Mouse (Mus musculus) induced T-regulatory cell, adult 2 months (primary cell): ENCODE measurements around the gene Slc25a17.
A peak's percentile ranks its signal among the peaks of the same experiment; 100 is the strongest.

Source experiments
- DNase-seq: peaks from one replicate; pipeline ENCODE4 v3.0.0-alpha.2; 2012; ENCODE audit warnings: low read depth

Gene Slc25a17

GRCm38 (mm10) chr15:81360345-81361021 is at the start of gene Slc25a17:
Gene Slc25a17 (minus strand): TSS chr15:81360812.
- peak; percentile 98 for DNase-seq

GRCm38 (mm10) chr15:81408199-81408598 is 47.6 kb upstream of the Slc25a17 start, which contains the start of gene Dnajb7:
Gene Dnajb7 (minus strand): TSS chr15:81408299.
- no peak for DNase-seq

GRCm38 (mm10) chr15:81405008-81405407 is 44.4 kb upstream of the Slc25a17 start:
- no peak for DNase-seq

- DNase-seq = peak; percentile 98
Measured at GRCm38 (mm10) chr15:81399638-81400315, 39.2 kb upstream of the Slc25a17 start, which contains the start of the genes St13 and Xpnpep3. Gene St13 (minus strand): TSS chr15:81400077. Gene Xpnpep3 (plus strand): TSS chr15:81400138.

GRCm38 (mm10) chr15:81399297-81399637 is 38.7 kb upstream of the Slc25a17 start:
- no peak for DNase-seq

GRCm38 (mm10) chr15:81398189-81398588 is 37.6 kb upstream of the Slc25a17 start:
- DNase-seq = no peak

GRCm38 (mm10) chr15:81394211-81394915 is 33.8 kb upstream of the Slc25a17 start:
- DNase-seq = no peak

- DNase-seq = peak; percentile 42
Measured at GRCm38 (mm10) chr15:81392997-81393396, 32.4 kb upstream of the Slc25a17 start.

GRCm38 (mm10) chr15:81386327-81386726 is 25.7 kb upstream of the Slc25a17 start:
- DNase-seq = no peak

- no peak for DNase-seq
Measured at GRCm38 (mm10) chr15:81378845-81379244, 18.2 kb upstream of the Slc25a17 start.

- no peak for DNase-seq
Measured at GRCm38 (mm10) chr15:81374621-81375020, 14.0 kb upstream of the Slc25a17 start.

GRCm38 (mm10) chr15:81370356-81370755 is 9.7 kb upstream of the Slc25a17 start:
- no peak for DNase-seq

- DNase-seq = no peak
Measured at GRCm38 (mm10) chr15:81368601-81369000, 8.0 kb upstream of the Slc25a17 start.

- no peak for DNase-seq
Measured at GRCm38 (mm10) chr15:81366241-81366640, 5.6 kb upstream of the Slc25a17 start.

- no peak for DNase-seq
Measured at GRCm38 (mm10) chr15:81365246-81365645, 4.6 kb upstream of the Slc25a17 start.

GRCm38 (mm10) chr15:81364271-81364670 is 3.7 kb upstream of the Slc25a17 start:
- DNase-seq = no peak

- DNase-seq = no peak
Measured at GRCm38 (mm10) chr15:81362501-81362900, 1.9 kb upstream of the Slc25a17 start.

GRCm38 (mm10) chr15:81361417-81362015 is 904 bp upstream of the Slc25a17 start:
- DNase-seq = peak; percentile 13

GRCm38 (mm10) chr15:81361022-81361404 is 401 bp upstream of the Slc25a17 start:
- no peak for DNase-seq

GRCm38 (mm10) chr15:81359421-81359820 is 1.2 kb downstream of the Slc25a17 start:
- DNase-seq = no peak

GRCm38 (mm10) chr15:81358943-81359342 is 1.7 kb downstream of the Slc25a17 start:
- DNase-seq = no peak

GRCm38 (mm10) chr15:81356946-81357345 is 3.7 kb downstream of the Slc25a17 start:
- DNase-seq = no peak
